Mouse (Mus musculus): ENCODE data around the gene Cd300c.
"Not testable (repeated sequence)": the region's sequence is repeated elsewhere in the genome, so short reads cannot be mapped to it uniquely, and the experiment has no call there.

The Cd300c gene

DNA sequence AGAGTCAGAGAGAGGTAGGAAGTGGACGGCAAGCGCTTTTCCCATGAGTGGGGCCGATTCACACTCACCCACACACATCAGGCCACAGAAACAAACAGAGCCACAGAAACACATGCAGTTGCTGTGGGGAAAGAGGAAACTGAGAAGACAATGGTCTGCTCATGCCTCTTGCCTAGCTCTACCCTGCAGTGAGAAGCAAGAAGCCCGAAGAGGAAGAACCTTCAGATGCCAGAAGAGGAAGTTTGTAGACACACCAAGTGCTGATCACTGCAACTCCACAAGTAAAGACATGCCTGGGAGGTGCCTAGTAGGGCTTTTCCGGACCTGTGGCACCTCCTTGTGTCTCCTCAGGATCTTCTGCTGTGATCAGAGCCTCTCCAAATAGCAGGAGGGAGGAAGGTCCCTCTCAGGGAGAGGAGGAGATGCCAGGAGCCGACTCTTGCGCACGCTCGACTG lies at the start of gene Cd300c:
Cd300c (minus strand) TSS at position 406 of the 456 bp plus-strand sequence.
- DNase-seq (ENCODE audit: low read depth): no peak

DNA sequence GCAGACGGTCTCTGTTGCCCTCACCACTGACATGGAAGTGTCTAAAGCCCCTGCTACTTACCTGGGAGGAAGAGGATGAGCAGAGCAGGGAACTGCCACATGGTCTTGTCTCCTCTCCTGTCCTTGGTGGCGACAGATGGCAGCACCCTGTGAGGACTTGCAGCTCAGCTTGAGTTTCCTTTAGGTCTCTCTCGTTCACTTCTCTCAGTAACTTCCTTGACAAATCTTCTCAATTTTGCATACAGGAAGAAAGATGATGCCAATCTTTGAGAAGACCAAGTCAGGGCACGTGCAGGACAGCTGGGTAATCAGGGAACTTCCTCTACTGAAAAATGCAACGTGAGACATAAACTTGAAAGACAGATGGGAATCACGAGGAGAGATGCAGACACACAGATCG lies 47.1 kb upstream of the Cd300c start, which contains the start of gene Cd300ld2:
Cd300ld2 (minus strand) TSS at position 101 of the 400 bp plus-strand sequence.
- DNase-seq (ENCODE audit: low read depth): not testable (repeated sequence)

DNA sequence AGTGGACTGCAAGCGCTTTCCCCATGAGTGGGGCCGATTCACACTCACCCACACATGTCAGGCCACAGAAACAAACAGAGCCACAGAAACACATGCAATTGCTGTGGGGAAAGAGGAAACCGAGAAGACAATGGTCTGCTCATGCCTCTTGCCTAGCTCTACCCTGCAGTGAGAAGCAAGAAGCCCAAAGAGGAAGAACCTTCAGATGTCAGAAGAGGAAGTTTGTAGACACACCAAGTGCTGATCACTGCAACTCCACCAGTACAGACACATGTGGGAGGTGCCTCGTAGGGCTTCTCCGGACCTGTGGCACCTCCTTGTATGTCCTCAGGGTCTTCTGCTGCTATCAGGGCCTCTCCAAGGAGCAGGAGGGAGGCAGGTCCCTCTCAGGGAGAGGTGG lies 35.1 kb upstream of the Cd300c start:
- DNase-seq (ENCODE audit: low read depth): no peak

DNA sequence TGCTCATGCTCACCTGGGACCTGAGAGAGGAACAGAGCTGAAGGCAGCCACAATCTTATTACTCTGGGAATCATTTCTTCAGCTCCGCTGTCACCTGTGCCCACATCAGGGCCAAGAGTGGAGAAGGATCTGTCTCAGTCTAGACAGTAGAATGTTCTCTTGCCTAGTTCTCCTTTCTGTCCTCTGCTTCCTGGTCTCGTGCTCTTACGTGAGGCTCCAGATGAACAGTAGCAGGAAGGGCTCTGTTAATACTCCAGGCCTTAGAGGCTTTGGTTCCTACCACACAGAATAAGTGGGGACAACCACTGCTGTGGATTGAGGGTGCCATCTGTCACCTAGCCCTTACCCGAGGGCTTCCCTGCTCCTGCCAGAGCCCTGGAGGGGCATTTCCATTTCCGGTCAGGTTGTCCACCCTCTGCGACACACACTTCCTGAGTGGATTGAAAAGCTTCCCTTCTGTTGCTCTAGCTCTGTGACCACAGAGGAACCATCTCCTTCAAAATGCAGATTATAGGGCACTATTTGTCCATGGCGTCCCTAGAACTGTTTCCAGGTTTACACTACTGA lies 32.6 kb upstream of the Cd300c start, which contains the start of gene Cd300c2:
Cd300c2 (minus strand) TSS at position 407 of the 567 bp plus-strand sequence.
- DNase-seq (ENCODE audit: low read depth): no peak

DNA sequence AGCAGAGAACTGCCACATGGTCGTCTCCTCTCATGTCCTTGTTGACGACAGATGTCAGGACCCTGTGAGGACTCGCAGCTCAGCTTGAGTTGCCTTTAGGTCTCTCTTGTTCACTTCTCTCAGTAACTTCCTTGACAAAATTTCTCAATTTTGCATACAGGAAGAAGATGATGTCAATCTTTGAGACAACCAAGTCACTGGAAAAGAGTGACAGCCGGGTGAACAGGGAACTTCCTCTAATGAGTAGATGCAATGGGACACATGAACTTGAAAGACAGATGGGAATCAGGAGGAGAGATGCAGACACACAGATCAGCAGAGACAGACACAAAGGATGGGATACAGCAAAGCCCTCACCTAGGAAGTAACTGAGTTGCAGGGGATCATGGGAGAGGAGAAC lies 20.8 kb upstream of the Cd300c start, which contains the start of gene Cd300ld:
Cd300ld (minus strand) TSS at position 130 of the 400 bp plus-strand sequence.
- DNase-seq (ENCODE audit: low read depth): no peak

DNA sequence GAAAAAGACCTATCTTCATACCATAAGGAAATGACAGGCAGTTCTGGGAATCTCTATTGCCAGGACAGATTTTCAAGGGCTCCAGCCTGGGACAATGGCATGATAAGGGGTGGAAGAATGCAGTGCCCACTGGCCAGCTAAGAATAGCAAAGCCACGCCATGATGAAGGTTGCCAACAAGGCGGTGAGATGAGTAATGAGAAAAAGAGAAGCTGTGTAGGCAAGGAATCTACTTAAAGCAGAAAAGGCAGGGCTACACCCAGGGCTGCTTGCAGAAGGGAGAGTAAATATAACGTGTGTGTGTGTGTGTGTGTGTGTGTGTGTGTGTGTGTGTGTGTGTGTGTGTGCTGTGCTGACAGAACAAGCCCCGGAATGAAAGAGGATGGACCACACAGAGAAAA lies 12.9 kb upstream of the Cd300c start:
- DNase-seq (ENCODE audit: low read depth): no peak

DNA sequence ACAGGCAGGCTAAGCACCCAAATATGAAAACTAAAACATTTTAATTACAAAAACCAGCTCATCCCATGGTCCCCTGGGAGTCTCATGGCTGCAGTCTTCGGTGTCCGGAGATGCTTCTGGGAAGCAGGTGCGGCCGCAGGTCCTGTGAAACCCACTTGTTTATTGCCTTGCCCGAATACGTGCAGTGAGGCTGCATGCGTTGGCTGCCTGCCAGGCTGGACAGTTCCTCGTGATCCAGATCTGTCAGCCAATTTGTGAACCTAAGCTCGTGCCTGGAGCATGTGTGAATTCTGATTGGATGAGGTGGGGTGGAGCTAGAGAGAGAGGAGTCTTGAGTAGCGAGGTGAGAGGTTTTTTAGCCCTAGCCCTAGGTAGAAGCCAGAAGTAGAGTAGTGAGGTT lies 3.8 kb upstream of the Cd300c start:
- DNase-seq (ENCODE audit: low read depth): no peak

DNA sequence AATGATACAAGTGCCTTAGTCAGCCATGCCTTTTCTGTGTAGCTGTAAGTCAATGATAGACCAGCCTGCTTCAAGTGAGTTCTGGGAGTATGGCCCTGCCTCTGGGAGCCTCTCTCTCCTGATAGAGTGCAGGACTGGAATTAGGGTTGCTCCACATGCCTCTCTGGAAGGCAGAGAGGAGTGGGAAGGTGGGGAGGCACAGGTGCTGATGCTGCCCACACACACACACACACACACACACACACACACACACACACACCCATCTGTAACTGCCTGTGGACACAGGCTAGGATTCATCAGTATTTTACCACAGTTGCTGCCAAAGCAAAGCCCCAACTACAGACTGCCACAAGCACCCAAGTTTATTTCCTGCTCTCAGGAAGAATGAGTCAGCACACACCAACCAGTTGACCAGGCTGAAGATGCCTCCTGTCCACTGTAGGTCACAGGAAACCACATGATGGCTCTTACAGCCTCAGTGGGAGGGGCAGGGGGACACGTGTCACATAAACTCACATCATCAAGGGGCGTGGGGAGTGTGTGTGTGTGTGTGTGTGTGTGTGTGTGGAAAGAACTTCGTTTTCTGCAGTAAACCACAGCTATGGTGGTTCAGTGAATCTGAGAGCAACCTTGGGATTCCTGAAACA lies 3.7 kb downstream of the Cd300c start:
- peak; percentile 10 for DNase-seq (ENCODE audit: low read depth)

DNA sequence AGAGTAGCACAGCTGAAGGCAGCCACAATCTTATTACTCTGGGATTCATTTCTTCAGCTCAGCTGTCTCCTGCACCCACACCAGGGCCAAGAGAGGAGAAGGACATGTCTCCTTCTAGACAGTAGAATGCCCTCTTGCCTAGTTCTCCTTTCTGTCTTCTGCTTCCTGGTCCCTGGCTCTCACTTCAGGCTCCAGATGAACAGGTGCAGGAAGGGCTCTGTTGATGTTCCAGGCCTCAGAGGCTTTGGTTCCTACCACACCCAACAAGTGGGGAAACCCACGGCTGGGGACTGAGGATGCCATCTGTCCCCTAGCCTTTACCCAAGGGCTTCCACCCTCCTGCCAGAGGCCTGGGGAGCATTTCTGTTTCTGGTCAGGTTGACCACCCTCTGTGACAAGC lies 8.6 kb downstream of the Cd300c start:
- DNase-seq (ENCODE audit: low read depth): no peak

DNA sequence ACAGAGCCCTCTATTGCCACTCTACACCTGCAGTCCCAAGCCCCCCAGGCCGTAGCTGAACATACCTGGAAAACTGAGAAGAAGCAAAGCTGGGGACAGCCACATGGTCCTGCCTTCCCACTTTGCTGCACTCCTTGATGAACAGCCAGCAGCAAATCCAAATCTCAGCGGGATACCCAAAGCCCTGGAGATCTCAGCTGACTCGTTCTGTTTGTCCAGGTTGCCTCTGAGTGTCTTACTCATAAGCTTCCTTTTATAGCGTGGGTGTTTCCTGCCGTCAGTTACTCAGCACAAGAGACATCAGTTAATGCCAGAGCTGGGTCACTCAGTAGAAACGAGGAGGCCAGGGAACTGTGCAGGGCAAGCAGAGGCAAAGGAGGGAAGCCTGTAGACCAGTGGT lies 34.8 kb downstream of the Cd300c start, which contains the start of gene Cd300lb:
Cd300lb (minus strand) TSS at position 243 of the 400 bp plus-strand sequence.
- peak; percentile 2 for DNase-seq (ENCODE audit: low read depth)

DNA sequence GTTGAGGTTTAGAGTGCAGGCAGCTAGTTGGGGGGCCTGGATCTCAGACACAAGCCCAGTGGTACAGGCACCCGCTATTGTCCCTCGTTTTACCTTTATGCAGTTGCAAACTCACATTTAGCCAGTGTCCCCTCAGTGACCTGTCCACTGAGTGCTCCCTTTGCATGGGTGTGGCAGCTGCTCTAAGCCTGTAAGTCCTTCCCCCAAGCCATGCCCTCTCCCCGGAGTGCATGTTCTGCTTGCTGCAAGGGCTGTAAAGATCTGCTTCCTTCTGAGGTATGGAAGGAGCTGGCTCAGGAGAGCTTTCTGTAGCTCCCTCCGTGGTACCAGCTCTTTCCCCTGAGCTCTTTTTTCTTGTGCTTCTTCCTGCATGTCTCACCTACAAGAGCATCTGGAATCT lies 35.4 kb downstream of the Cd300c start:
- no peak for DNase-seq (ENCODE audit: low read depth)

DNA sequence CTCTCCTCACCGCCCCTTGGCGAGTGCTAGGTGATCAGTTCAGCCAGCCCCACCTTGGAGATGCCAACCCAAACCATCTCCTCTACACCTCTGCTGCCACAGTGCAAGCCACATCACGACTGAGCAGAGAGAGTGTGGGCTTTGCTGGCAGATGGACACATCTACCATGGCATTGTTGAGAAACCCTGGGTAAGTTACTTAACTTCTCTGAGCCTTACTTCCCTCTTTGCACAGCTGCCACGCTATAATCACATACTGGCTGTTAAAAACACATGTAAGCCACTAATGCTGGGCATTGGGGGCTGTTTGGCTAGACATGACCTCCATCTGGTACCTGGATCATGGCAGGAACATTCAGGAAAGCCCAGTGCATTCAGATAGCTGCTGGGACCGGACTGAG lies 37.9 kb downstream of the Cd300c start:
- DNase-seq (ENCODE audit: low read depth): no peak

DNA sequence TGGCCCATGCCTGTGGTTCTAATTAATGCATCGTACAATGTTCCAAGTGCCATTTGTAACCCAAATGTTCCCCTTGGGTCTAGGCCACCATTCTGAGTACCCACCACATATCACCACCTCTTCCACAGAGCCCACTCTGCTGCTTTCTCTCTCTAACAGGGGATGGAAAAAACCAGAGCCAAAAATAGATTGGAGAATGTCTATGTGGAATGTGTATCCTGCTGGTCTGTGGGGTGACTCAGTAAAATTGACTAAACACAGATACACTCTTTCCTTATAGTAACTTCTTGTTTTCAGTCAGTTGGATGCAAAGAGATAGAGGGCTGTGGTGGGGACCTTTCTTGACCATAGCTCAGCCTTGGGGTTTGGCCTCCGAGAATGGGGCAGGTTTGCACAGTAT lies 39.4 kb downstream of the Cd300c start:
- DNase-seq (ENCODE audit: low read depth): peak; percentile 2

DNA sequence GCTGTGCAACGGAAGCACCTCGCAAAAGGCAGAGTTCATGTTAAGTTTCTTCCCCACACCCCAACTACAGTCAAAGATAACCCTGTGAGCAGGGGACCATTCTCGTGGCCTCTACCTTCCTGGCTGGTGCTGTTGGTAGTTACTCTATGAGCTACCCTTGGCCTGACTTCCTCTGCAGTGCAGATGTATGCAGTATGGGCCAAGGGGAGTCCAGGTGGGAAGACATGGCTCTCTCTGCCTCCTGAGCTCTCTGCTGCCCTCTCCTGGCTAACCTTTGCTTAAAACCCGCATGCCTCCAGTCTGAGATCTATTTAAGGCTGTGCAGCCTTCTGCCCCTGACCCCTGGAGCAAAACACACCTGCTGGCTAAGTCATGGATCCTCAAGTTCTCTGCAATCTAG lies 45.0 kb downstream of the Cd300c start:
- DNase-seq (ENCODE audit: low read depth): no peak

DNA sequence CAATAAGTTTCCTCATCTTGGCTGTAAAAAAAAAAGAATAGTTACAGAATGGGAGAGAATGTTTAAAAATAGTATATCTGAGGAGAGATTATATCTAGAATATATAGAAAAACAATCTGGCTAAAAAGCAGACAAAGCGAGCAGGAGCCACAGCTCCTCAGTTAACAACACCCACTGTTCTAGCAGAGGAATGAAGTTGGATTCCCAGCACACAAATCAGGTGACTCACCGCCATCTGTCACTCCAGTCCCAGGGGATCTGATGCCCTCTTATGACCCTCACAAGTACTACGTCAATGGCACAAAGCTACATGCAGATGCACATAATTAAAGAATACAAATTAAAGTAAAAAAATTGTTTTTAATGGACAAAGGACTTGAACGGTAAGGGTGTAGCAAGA lies 46.5 kb downstream of the Cd300c start:
- DNase-seq (ENCODE audit: low read depth): no peak

DNA sequence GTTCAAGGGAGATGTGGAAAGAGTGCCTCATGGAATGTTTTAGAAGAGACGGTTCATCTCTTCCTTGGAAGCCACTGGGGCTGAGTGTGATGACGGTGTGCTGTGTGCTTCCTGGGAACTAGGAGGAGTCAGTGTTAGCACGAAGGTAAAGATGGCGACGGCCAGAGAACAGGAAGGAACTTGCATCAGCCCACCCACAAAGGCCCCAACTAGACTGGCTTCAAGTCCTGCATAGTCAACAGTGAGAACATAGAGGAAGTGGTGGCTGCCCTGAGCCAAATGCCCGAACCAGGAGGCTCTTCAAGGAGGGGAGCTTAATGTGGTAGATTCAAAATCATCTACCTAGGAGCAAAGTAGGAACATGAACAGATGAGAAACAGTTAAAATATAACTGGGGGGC lies 51.8 kb downstream of the Cd300c start:
- no peak for DNase-seq (ENCODE audit: low read depth)

DNA sequence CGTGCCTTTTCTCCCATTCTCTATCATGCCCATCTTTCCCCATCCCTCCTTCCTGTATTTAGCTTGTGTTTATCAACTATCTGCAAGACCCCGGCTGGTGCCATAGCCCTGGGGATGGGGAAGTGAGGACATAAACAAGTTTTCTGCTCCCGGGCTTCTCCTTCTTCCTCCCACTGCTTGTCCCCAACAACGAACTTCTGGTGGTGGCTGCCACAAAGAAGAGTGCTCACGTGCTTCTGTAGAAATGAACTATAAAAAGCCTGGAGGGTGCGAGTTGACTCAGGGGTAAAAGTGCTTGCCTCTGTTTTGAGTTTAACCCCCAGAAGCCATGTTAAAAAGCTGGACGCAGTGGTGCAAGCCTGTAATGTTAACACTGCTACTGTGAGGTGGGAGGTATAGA lies 54.0 kb downstream of the Cd300c start:
- no peak for DNase-seq (ENCODE audit: low read depth)

DNA sequence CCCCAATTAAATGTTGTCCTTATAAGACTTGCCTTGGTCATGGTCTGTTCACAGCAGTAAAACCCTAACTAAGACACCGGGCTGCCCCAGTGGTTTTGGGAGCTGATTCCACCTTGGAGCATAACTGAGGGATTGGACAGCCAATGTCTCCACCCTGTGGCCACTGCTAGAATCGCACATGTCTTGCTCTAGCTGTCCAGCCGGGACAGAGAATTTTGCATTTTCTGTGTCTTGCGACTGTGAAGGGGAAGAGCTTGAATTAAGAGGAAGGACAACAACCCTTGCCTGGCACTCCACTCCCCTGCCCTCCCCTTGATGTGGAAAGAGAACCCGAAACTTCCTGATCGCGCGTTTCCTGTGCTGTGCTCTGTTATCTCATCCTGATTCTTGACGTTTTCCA lies 56.1 kb downstream of the Cd300c start:
- peak; percentile 29 for DNase-seq (ENCODE audit: low read depth)

DNA sequence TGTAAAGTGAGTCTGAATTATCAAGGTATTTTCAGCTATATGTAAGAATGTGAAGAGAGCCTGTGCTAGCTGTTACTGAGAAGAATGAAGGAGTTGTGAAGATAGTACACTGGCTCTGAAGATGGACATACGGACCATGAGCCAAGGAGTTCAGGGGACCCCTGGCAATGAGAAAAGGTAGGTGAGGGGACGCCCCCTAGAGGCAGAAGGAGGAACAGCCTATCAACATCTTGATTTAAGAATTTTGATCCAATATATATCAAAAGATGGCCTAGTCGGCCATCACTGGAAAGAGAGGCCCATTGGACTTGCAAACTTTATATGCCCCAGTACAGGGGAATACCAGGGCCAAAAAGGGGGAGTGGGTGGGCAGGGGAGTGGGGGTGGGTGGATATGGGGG lies 59.4 kb downstream of the Cd300c start:
- not testable (repeated sequence) for DNase-seq (ENCODE audit: low read depth)

DNA sequence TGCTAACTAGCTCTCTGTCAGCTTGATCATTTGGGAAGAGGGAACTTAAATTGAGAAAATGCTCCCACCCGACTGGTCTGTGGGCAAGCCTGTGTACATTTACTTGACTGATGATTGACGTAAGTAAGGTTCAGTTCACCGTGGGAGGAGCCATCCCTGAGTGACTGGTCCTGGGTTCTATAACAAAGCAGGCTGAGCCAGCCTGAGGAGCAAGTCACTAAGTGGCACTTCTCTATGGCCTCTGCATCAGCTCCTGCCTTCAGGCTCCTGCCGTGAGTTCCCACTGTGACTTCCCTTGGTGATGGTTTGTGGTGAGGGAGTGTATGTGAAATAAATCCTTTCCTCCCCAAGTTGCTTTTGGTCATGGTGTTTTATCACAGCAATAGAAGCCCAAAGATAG lies 60.9 kb downstream of the Cd300c start:
- DNase-seq (ENCODE audit: low read depth): no peak

DNA sequence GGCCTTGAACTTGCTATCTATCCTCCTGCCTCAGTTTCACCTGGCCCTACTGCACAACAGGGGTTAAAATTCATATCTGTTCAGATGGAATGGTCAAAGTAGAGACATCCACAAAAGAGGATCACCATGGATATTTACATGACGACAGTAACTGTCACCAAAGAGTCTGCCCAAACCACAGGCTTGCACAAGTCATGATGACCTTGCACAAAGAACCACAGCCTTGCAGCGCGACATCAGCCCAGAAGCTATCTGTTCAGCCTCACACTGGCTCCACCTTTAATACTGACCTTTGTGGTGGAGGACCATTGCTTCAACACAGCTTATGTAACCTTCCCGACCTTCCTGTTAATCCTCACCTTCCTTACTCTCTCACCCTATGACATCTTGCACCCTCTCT lies 61.4 kb downstream of the Cd300c start:
- DNase-seq (ENCODE audit: low read depth): no peak
